Mouse (Mus musculus): ENCODE measurements around the gene Banp.

Banp gene

DNA sequence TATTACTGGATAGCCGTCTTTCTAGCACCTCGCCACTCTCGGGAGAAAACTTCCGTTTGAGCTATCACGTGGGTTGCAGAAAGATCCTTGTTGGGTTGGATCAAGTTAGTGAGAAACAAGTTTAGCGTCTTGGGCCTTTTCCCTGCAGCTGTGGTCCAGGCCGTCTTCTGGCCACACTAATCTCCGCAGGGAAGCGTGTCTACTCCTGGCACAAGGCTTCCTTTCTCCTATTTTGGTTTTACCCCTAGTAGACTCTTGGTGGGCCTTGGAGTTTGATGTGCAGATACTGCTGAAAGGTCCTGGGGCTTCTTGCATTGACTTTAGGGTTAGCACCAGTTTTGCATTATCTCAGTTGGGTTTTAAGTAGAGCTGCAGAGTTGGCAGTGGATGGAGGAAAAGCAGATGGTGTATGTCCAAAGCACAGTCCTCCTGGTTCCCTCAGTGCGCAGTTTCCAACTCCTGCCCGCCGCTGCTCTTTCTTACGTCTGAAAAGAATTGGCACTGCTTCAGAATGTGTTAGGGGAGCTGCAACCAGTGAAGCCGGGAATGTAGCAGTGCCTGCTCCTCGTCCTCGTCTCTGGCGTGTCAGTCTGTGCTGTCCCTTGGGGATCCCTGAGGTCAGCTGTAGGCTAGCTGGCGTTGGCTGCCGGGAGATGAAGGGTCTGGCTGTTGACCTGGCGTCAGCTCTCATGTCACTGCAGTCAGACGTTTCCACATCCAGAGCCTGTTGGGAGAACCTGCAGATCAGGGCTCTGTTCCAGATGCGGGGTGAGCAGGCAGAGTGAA, 68.7 kb downstream of the Banp start:
- peak; percentile 61 to 66 for DNase-seq (ENCODE audit: low spot score in 2 of 2)

DNA sequence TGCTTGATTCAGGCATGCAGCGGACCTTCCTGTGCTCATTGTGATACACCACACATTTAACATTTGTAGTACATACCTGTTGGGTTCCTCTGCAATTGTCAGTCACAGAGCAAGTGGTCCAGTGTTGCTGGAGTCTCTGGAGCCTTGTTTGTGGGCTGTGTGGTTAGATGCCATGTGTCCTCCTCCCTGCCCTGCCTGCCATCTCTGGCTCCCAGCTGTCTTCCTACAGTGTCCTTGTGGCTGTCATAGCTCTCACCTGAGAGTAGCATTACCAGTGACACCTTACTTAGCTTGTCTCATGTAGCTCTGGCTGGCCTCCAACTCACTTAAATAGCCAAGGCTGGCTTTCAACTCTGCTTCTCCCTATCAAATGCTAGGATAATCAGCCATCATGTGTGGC, 69.6 kb downstream of the Banp start:
- no peak for DNase-seq (ENCODE audit: low spot score in 2 of 2)

DNA sequence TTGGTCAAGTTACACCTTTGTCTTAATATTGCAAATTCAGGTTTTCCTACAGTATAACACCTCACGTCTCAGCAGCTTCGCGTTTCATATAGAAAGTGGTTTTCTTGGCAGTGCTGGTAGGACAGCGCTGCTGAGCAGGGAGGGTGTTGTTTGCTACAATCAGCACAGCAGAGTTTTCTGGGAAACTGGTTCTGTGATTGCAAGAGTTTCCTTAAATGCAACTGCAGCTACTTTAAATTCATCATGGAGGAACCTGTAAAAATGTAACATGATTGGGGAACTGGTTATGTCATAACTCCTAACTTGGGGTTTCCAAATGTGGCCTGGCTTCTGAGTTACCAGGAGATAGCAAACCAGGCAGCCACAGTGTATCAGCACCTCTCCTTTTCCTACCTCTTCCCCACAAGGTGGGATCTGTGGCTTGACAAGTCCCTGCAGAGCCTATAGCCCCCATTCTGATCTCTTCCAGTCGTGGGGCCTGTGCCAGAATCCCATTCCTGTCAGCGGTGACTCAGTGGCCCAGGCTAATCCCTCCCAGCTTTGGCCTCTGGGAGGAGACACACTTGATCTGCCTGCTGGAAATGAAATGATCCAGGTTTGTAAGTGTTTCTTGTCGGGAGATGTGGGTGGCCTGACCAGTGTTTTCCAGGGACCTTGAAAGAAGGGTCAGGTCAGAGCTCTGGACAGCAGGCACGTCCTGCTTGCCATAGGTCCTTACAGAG, 70.7 kb downstream of the Banp start:
- no peak for DNase-seq (ENCODE audit: low spot score in 2 of 2)

DNA sequence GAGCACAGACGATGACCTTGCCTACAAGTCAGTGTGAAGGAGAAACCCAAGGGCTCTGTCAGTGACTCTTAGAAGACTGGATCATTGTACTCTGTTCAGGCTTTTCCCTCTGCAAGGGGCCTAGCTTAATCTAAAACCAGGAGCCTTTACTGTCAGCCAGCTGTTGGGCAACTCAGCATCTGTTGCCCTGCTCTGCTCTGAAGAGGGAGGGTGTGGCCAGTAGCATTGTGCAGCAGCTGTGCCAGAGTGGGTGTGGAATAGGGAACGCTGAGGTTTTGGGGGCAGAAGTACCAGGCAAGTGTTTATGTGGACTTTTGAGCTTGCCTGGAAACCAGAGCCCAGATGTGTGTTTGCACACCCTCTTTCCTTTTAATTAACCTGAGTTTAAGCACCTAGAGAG, 72.2 kb downstream of the Banp start:
- DNase-seq (ENCODE audit: low spot score in 2 of 2) = no peak

DNA sequence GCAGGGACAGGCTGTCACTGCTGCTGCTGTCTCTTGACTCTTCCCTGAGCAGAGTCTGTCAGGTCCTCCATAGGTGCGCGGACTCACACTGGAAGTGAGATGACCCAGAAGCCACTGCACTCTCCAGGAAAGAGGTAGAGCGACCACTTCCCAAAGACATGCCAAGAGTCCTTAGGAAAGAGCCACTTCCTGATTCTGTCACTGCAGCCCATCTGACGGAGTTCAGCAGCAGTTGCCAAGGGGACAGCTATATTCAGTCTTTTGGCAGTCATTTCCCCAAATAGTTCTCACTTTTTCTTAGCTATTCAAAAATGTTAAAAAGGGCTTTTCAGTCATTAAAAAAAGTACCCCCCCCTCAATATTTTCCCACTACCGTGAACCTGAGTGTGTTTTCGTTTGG, 72.7 kb downstream of the Banp start:
- peak; percentile 50 to 60 for DNase-seq (ENCODE audit: low spot score in 2 of 2)

DNA sequence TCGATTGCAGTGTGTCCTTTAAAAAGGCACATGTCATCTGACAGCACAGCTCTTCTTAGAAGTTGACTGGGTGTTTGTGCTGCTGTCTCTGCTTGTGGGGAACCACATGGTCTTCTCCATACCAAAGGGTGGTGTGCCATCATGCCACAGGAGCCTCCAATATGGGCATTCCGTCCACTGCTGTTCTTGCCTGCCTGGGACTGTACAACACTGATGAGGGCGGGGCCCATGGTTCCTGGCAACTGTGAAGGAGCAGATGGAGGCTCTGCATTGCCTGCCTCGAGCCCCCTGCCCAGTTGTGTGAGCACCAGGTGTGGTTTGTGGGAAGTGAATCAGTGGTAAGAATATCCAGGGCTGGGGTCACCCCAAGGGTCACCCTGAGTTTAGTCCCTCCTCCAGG, 73.2 kb downstream of the Banp start:
- DNase-seq (ENCODE audit: low spot score in 2 of 2) = peak; percentile 42 to 50

DNA sequence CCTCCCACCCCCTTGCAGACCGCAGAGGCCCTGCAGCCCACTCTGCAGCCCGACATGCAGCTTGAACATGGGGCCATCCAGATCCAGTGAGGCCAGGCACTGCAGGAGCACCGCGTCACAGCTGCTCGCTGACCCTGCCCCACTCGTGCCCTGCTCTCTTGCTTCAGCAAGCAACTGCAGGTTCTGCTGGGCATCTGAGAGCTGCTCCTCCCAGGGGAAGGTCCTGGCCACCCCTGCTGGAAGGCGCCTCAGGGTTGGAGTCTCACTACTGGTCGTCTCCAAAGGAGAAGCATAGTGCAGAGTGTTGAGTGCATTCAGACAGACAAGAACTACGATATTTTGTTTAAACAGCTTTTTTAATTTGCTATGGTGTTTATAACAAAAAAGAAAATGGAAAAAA, 76.0 kb downstream of the Banp start:
- DNase-seq (ENCODE audit: low spot score in 2 of 2) = no peak

DNA sequence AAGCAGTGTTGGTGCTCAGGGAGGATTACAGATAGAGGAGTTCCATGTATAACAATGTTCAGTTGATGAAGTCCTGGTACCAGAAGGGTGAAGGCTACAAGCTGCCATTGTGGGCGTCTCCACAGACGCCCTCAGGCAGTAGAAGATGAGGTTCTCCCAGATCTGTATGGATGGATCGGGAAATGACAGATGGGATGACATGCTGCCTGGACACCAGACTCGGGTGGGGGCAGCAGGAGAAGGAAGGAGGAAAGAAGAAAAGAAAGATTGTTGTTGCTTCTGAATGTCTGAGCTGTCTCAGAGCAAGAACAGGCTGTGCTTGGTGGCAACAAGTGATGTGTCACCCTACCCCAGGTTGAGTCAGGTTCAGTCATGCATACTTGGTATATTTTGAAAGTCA, 78.6 kb downstream of the Banp start:
- DNase-seq (ENCODE audit: low spot score in 2 of 2) = no peak

DNA sequence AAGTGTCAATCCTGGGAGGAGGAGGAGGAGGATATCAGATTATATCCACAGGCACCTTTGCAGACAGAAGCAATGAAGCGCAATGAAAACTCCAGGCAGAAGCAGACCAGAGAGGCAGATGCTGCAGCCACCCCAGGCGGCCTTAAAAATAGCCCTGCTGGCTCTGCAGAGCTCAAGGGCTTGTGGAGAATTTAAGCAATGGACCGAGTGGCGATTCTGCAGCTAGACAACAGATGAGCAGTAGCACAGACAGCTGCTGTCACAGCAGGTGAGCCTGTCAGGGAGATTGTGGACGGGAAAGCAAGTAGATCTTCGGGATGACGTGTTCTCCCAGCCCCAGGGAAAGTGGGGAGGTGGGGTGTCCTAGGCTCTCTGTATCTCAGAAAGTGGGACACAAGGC, 81.4 kb downstream of the Banp start:
- DNase-seq (ENCODE audit: low spot score in 2 of 2) = no peak

DNA sequence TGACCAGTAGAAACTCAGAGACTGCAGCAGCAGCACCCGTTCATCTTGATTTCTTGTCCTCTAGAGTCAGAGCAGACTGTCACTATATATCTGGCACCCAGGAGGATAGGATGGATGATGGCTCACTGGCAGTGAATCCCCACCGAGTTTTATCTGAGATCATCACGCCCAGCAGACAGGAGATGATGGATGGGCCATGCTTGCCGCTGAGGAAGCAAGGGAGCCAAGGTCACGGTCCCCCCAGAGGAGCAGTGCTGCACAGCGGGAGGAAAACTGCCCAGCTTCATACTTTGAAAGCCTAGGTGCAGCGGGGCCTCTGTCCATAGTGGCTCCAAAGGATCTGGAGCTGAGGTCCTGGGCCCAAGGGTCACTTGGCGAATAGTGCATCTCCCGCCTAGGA, 83.2 kb downstream of the Banp start:
- DNase-seq (ENCODE audit: low spot score in 2 of 2) = no peak

DNA sequence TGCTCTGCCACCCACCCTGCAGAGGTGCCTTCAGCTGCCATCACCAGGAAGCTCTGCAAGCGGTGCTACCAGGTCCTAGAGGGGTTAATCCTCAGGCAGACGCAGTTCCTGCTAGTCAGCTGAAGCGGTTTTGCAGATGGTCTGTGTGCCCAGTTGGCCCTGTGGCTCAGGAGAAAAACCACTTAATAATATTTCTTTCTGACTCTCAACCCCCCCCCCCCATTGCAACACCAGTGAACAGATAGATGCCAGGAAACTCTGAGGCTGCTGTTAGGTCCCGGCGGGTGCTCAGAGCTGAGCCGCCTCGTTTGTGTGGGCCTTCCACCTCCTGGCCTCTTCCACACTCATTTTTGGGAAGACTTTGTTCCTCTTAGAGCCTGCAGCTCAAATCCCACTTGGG, 86.0 kb downstream of the Banp start:
- DNase-seq (ENCODE audit: low spot score in 2 of 2) = no peak

DNA sequence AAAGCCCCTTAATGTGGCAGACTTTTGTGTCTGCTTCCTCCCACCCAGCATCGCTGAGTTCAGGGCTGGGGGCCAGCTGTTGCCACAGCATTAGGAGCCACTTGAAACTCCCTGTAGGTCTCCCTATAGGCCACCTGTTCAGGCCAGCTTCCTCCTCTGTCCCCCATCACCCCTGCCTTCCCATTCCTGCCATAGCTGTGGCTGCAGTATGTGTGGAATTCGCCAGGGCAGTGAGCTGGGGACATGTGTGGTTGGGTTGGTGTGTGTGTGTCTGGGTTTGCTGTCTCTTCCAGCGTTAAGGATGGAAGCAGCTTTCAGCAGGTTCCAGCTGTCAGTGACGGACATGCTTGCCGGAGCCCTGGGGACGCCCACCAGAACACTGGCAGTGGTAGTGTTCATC, 86.8 kb downstream of the Banp start:
- no peak for DNase-seq (ENCODE audit: low spot score in 2 of 2)

DNA sequence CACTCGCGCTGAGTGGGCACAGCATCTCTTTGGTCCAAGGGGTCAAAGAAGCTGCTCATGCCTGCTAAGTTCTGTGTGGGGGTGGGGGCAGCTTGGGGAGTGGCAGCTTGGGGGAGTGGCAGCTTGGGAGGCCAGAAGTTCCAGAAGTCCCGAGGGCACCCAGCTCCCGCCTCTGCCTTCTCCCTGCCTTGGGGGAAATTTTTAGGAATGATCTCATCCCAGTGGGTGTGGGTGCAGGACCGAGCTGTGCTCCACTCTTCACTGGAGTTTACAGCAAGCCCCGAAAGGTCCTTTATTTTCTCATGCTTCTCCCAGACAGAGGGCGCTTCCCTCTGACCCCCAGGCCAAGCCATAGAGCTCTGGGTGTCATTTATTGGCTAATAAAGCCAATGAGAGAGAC, 87.7 kb downstream of the Banp start:
- no peak for DNase-seq (ENCODE audit: low spot score in 2 of 2)

DNA sequence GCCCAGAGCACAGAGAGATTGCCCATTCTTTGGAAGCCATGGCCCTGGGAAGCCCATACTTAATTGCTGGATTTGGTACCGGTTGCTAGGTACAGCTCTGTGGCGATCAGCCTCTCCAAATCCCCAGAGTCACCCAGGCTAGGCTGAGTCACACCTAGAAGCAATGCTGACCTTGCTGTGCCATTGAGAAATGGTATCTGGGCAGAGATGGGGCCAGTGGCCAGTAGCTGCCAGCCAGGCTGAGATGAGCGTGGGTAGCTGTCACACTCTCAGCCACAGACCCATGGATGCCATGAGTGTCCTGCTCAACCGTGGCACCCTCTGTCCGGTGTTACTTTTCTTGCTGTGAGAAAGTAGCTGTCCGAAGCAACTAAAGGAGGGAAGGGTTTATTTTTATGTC, 88.5 kb downstream of the Banp start:
- DNase-seq (ENCODE audit: low spot score in 2 of 2) = no peak

DNA sequence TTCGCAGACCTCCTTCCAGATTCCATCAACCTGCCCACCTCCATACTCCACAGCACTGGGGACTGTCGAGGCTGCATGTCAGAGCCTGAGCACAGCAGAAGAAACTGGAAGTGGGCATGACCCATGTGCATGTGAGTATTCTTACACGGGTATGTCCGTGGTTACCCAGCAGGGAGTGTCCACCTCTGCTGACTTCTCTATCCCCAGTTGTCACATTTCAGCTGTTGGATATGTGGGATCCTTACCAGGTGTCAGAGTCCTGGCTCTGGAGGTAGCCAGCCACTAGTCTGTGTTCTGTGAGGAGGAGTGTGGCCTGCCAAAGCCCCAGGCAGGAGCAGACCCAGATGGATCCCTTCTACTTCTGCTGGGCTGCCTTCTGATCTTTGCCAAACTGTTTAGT, 89.9 kb downstream of the Banp start:
- DNase-seq (ENCODE audit: low spot score in 2 of 2) = no peak

DNA sequence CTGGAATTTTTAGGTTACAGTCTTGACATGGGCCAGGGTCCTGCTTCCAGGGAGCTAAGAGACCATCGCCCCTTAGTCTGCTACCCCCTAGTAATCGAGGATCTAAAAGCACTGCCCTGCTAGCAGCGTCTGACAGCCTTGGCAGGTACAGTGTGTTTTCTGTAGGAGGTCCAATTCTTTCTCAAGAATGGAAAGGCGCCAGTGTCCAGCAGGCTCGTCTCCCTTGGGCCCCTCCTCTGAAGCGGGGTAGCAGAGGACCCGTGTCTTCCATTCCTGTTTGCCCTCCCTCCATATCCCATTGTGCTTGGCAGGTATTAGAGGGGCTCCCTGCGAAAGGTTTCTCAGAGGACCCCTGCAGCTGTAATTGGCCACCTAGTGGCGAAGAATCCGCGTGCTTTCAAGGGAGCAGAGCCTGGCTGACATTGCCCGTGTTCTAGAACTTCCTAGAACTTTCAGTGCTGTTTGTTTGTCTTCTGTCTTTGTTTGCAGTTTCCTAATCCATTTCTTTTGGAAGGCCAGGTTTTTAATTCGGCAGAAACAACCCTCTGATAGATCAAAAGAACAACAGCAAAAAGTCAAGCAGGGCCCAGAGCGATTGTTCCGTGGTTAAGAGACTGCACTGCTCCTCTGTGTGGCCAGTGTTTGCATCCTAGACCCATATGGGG, 97.8 kb downstream of the Banp start:
- DNase-seq (ENCODE audit: low spot score in 2 of 2) = no peak

DNA sequence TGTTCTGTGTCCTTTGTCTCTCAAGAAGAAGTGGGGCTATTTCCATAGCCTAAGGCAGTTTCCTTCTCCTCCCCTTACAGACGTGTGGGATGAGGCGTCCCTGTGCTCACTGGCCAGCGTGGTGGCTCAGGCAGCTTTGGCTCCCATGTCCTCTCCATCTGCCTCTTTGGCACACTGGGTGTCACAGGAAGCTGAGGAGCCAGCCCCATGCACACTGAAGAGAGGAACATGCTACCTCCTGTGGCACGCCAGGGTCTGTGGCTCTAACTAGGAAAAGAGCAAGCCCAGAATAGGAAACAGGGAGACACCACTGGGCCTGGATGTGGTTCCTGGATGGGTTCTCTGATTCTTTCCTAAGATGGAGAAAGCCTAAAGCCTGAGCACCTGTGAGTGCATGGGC, 99.7 kb downstream of the Banp start:
- DNase-seq (ENCODE audit: low spot score in 2 of 2) = no peak

DNA sequence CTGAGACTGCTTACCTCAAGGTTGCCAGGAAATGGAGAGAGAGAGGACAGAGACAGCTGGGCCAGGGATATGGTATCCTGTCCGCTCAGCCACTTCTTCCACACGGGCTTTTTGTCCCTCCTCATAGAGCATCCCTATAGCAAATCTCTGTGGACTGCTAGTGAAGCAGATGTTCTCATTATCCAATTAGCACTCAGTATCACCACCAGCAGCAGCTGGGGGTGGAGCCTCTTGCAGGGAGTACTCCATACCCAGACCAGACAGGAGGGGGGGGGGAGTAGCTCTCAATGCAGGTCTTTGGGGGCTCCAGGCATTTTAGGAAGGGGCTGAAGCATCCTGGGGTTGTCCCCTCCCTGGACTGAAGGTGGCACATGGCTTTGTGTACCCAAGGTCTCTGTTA, 100.4 kb downstream of the Banp start:
- no peak for DNase-seq (ENCODE audit: low spot score in 2 of 2)

DNA sequence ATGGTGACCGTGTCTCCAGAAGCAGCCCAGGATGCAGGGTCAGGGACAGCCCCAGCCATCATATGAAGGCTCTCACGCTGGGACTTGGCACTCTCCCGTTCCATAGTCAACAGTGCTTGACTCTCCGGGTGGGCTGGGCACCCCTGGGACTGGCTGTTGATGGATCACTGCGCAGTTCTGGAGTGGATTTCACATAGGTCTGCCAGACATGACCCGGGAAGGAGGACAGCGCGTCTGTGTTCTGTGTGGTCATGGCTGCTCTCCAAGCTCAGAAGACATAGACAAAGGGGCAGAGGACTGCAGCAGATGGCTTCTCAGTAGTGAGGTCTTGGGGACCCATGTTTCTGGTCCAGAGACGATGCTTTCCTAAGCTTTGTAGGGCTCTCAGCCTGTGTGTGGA, 101.1 kb downstream of the Banp start:
- no peak for DNase-seq (ENCODE audit: low spot score in 2 of 2)

DNA sequence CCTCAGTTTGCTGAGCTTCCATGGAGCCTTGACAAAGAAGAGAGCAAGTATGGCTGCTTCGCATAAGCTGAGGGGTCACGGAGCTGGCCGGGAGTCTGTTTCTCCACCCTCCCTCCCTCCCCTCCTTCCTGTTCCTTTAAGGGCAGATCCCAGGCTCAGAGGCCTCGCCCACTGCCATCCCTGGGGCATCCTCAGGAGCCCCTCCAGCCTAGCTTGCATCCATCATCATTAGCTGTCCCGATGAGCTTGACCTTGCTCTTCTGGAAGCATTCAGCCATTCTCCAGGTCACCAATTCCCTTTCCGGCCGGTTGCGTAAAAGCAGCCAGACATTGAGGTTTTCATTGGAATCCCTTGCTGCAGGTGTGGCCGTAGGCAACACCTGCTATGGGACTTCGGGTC, 105.8 kb downstream of the Banp start:
- DNase-seq (ENCODE audit: low spot score in 2 of 2) = no peak

DNA sequence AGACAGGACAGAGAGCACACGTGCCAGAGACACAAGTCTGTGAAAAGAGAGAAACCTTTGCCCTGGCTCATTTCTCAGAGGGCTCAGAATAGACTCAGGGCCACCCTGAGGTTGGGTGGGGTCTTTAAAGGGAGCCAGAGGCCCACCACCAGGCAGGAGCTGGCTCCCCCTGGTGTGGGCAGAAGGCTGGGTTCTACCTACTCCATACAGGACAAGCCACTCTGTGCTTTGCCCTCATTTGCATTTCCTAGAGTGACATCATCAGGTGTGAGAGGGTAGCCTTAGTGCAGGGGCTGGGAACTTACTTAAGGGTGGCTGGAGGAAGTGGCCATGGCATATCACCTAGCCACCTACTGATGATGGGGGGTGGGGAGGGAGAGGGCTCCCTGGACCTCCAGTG, 106.6 kb downstream of the Banp start:
- no peak for DNase-seq (ENCODE audit: low spot score in 2 of 2)

DNA sequence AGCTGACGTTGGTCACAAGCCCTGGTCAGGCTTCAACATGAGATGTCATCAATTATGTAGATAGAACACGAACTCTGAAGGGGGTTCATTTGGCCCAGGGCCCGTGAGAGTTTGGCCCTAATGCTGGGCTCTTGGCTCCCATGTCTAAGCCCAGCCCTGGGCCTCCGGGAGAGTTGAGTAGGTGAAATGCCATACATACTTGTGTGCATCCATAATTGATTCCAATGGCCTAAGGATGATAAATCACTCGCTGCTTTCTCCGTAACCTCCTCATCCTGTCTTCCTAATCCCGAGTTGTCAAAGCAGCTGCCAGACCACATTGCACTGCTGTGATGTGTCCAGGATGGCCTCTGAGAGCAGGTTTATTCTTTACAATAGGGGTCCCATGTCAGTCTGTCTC, 107.3 kb downstream of the Banp start:
- no peak for DNase-seq (ENCODE audit: low spot score in 2 of 2)

DNA sequence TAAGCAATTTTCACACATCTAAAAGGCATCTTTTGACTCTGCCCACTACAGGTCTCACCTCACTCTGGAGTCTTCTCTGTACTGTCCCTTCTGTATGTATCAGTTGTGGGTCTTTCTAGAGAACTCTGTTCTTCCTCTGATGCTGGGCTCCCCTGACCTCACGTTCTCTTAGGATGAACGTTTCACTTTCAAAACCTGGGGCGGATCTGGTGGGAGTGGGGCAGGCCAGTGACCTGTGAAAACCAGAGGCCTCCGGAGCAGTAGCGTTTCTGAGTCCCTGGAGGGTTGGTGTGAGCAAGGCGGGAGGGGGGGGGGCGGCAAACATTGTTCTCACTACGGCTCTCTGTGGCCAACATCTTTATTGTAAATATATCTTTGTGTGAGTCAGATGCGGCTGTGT, 109.0 kb downstream of the Banp start:
- no peak for DNase-seq (ENCODE audit: low spot score in 2 of 2)

All from right cerebral cortex, postnatal 10 days (tissue).